Mouse (Mus musculus) G1E (cell line): ENCODE measurements around the gene Nlrc4.

ENCODE experiments used
- CTCF ChIP-seq: IDR thresholded peaks from 2 replicates; pipeline ENCODE4 v1.5.1; 2012; ENCODE audit warnings: low read depth, low read length, inconsistent platforms, mixed read lengths
- GATA1 ChIP-seq: IDR thresholded peaks from 2 replicates; pipeline ENCODE4 v1.6.1; 2012; ENCODE audit warnings: borderline replicate concordance, low read length, inconsistent platforms, mixed read lengths
- GATA2 ChIP-seq: IDR thresholded peaks from 2 replicates; pipeline ENCODE4 v1.6.1; 2012; ENCODE audit warnings: low read depth, low read length, inconsistent platforms, borderline replicate concordance
- POLR2AphosphoS5 ChIP-seq: IDR thresholded peaks from 2 replicates; pipeline ENCODE4 v1.6.1; 2012; ENCODE audit warnings: low read depth, low read length, inconsistent platforms; ENCODE audit not compliant: insufficient replicate concordance
- TAL1 ChIP-seq: conservative IDR thresholded peaks from 2 replicates; pipeline ENCODE4 v1.6.1; 2012; ENCODE audit warnings: low read depth, low read length, inconsistent platforms, mixed read lengths

DNA sequence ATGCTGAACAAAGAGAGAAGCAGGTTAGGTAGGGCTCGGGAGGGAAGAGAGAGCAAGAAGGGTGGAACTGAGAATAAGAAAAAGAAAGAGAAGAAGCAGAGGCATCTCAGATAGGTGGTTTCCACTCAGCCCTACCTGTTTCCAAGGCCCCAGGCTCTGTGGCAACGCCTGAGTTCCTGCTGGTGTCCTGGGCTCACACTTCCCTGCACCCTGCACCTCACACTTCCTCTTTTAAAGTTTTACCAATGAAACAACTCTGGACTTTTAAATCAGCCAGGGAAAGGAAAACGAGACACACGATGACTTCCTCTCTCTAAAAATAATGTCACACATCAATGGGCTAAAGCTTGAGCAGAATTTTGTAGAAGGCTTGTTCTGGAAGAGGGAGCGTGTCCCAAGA is 18.5 kb downstream of the Nlrc4 start:
- TF ChIP-seq CTCF, result no peak
- TF ChIP-seq GATA1, result no peak
- no peak for TF ChIP-seq TAL1
- no peak for TF ChIP-seq POLR2AphosphoS5
- no peak for TF ChIP-seq GATA2
